Mouse (Mus musculus): ENCODE results near the gene Cpa3. TPM values are rescaled to one million over a fixed set of nuclear protein-coding genes. Genes with fewer than 3 reads are reported as not detected.

The Cpa3 gene
- polyA plus RNA-seq, 2 experiments, result 2.4 to 3.3 TPM

DNA sequence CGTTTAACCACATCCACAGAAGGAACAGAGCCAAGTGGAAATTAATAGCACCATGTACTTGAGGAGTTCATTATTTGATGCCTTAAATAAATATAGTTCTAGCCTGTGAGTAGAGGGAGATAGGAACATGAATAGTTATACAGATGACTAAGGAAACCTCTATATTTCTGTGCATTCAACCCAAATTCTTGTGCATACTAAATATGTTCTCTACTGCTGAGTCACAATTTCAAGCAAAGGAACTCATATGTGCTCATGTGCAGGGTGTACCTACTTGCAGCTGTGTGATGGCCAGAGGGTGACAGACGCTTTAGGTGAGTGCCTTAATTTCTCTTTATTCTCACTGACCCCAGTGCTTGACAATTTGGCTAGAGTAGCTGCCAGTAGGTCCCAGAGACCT lies 16.6 kb downstream of the Cpa3 start:
- Histone ChIP-seq H3K9me3 (ENCODE audit: control insufficient read depth, low read length) (no peaks in the 10 kb centered on the region), H3K27me3 (ENCODE audit: control insufficient read depth, insufficient read depth, low read length) (no peaks in the 10 kb centered on the region), H3K27ac (no peak overlapping the region), H3K4me3 (ENCODE audit: insufficient read depth in 1 of 2, low read depth in 2 of 2, low read length in 2 of 2) (no peak overlapping the region), H3K9ac (replicated peaks) (no peak overlapping the region), H3K36me3 (replicated peaks; ENCODE audit: control insufficient read depth, insufficient read depth, low read depth) (no peaks in the 10 kb centered on the region), H3K4me1 (replicated peaks; ENCODE audit: control insufficient read depth in 2 of 2, insufficient read depth in 2 of 2, low read length in 1 of 2) (no peaks in the 10 kb centered on the region), H3K4me2 (ENCODE audit: low read depth) (no peak overlapping the region)
- TF ChIP-seq EP300 (IDR thresholded peaks at IDR 0.05; ENCODE audit: low read depth), result no peak
- TF ChIP-seq CTCF (IDR thresholded peaks at IDR 0.05; ENCODE audit: low read depth), result no peak
- ATAC-seq (ENCODE audit: insufficient read depth), result no peak
- DNase-seq (ENCODE audit: low read depth in 3 of 3, low spot score in 3 of 3), result no peak
- 47% methylated on average over 2 of the region's 2 CpGs for WGBS (ENCODE audit: insufficient replicate concordance)

DNA sequence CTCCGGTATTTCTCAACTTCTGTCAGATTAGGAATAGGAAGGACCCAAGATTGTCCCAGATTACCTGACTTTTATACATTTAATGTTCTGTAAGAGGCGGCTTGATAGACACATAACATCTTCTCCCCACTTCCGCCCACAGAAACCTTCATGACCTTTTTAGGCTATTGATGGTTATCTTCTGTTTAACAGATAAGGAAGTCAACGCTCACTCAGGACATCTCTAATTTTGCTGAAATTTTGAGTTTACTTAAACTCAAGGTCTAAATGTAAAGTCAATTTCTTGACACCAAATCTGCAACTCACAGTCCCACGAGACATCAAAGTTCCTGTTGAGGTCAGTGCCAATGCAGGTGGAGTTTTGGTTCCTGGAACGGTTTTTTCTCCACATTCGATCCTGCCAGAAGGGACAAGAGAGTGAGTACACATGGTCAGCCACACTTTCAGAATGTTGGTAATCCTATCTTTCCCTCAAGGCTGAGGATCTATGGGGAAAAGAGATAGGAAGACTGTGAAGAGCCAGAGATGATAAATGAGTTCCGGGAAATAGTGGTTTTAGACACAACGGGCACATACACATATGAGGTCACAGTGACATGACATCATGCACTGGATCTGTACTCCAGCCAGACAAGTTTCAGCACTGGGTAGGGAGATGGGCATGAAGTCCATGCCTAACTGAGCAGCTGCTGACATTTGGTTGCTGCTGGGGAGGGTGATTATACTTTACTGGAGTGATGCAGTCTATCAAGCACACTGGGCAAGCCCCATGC lies 18.9 kb downstream of the Cpa3 start:
- Histone ChIP-seq H3K4me3 (ENCODE audit: insufficient read depth in 1 of 2, low read depth in 2 of 2, low read length in 2 of 2) (no peak overlapping the region), H3K4me2 (ENCODE audit: low read depth) (no peak overlapping the region), H3K9ac (replicated peaks) (no peak overlapping the region), H3K4me1 (replicated peaks; ENCODE audit: control insufficient read depth in 2 of 2, insufficient read depth in 2 of 2, low read length in 1 of 2) (no peaks in the 10 kb centered on the region), H3K9me3 (ENCODE audit: control insufficient read depth, low read length) (no peaks in the 10 kb centered on the region), H3K27ac (no peak overlapping the region), H3K36me3 (replicated peaks; ENCODE audit: control insufficient read depth, insufficient read depth, low read depth) (no peaks in the 10 kb centered on the region), H3K27me3 (ENCODE audit: control insufficient read depth, insufficient read depth, low read length) (no peaks in the 10 kb centered on the region)
- no peak for DNase-seq (ENCODE audit: low read depth in 3 of 3, low spot score in 3 of 3)
- TF ChIP-seq EP300 (IDR thresholded peaks at IDR 0.05; ENCODE audit: low read depth) (no peak), CTCF (IDR thresholded peaks at IDR 0.05; ENCODE audit: low read depth) (no peak)
- no peak for ATAC-seq (ENCODE audit: insufficient read depth)
- 44% methylated on average over 9 of the region's 9 CpGs for WGBS (ENCODE audit: insufficient replicate concordance)

- WGBS (ENCODE audit: insufficient replicate concordance), result 66% methylated on average over 3 of the region's 3 CpGs
- Histone ChIP-seq H3K27me3 (ENCODE audit: control insufficient read depth, insufficient read depth, low read length) (no peaks in the 10 kb centered on the region), H3K9ac (replicated peaks) (no peak overlapping the region), H3K27ac (no peak overlapping the region), H3K4me3 (ENCODE audit: insufficient read depth in 1 of 2, low read depth in 2 of 2, low read length in 2 of 2) (no peak overlapping the region), H3K4me1 (replicated peaks; ENCODE audit: control insufficient read depth in 2 of 2, insufficient read depth in 2 of 2, low read length in 1 of 2) (no peaks in the 10 kb centered on the region), H3K4me2 (ENCODE audit: low read depth) (no peak overlapping the region), H3K9me3 (ENCODE audit: control insufficient read depth, low read length) (no peaks in the 10 kb centered on the region), H3K36me3 (replicated peaks; ENCODE audit: control insufficient read depth, insufficient read depth, low read depth) (no peaks in the 10 kb centered on the region)
- TF ChIP-seq CTCF (IDR thresholded peaks at IDR 0.05; ENCODE audit: low read depth) (no peak), EP300 (IDR thresholded peaks at IDR 0.05; ENCODE audit: low read depth) (no peak)
- ATAC-seq (ENCODE audit: insufficient read depth) (no peak), DNase-seq (ENCODE audit: low read depth in 3 of 3, low spot score in 3 of 3) (no peak)
These were observed 19.8 kb downstream of the Cpa3 start for GRCm38 (mm10) chr3:20222136-20222535.

- no peak for TF ChIP-seq EP300 (IDR thresholded peaks at IDR 0.05; ENCODE audit: low read depth)
- TF ChIP-seq CTCF (IDR thresholded peaks at IDR 0.05; ENCODE audit: low read depth), result peak; percentile 90
- peak; percentile 25 to 39 (median 28) for DNase-seq (ENCODE audit: low read depth in 3 of 3, low spot score in 3 of 3)
- no peak overlapping the region for H3K27ac ChIP-seq
- 22% methylated on average over 6 of the region's 6 CpGs for WGBS (ENCODE audit: insufficient replicate concordance)
- H3K4me1 ChIP-seq (replicated peaks; ENCODE audit: control insufficient read depth in 2 of 2, insufficient read depth in 2 of 2, low read length in 1 of 2), result no peaks in the 10 kb centered on the region
- no peak overlapping the region for H3K9ac ChIP-seq (replicated peaks)
- H3K27me3 ChIP-seq (ENCODE audit: control insufficient read depth, insufficient read depth, low read length), result no peaks in the 10 kb centered on the region
- H3K4me3 ChIP-seq (ENCODE audit: insufficient read depth in 1 of 2, low read depth in 2 of 2, low read length in 2 of 2), result no peak overlapping the region
- no peaks in the 10 kb centered on the region for H3K36me3 ChIP-seq (replicated peaks; ENCODE audit: control insufficient read depth, insufficient read depth, low read depth)
- H3K9me3 ChIP-seq (ENCODE audit: control insufficient read depth, low read length), result no peaks in the 10 kb centered on the region
- no peak overlapping the region for H3K4me2 ChIP-seq (ENCODE audit: low read depth)
- ATAC-seq (ENCODE audit: insufficient read depth), result no peak
These were observed 43.1 kb downstream of the Cpa3 start for GRCm38 (mm10) chr3:20198869-20199268.

DNA sequence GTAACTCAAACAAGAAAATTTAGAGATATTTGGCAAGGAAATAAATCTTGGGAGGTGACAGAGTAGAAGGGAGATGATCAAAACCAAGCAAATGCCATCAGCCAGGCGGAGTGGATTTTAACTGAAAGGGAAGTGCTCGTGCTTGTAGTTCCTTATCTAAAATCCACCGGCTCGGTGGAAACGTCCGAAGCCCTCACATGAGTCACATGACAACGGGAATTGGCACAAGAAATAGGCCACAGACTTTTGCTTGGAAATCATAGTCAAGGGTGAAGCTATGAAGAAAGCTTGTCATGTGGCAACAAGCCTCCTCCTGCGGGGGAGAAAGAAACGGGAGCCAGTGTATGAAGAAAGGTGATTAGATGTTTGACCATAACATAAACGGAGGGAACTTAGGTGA lies 44.1 kb downstream of the Cpa3 start:
- Histone ChIP-seq H3K27me3 (ENCODE audit: control insufficient read depth, insufficient read depth, low read length) (no peaks in the 10 kb centered on the region), H3K4me1 (replicated peaks; ENCODE audit: control insufficient read depth in 2 of 2, insufficient read depth in 2 of 2, low read length in 1 of 2) (no peaks in the 10 kb centered on the region), H3K27ac (no peak overlapping the region), H3K9me3 (ENCODE audit: control insufficient read depth, low read length) (no peaks in the 10 kb centered on the region), H3K9ac (replicated peaks) (no peak overlapping the region), H3K4me2 (ENCODE audit: low read depth) (no peak overlapping the region), H3K4me3 (ENCODE audit: insufficient read depth in 1 of 2, low read depth in 2 of 2, low read length in 2 of 2) (no peak overlapping the region), H3K36me3 (replicated peaks; ENCODE audit: control insufficient read depth, insufficient read depth, low read depth) (no peaks in the 10 kb centered on the region)
- TF ChIP-seq CTCF (IDR thresholded peaks at IDR 0.05; ENCODE audit: low read depth), result no peak
- 19% methylated on average over 10 of the region's 10 CpGs for WGBS (ENCODE audit: insufficient replicate concordance)
- DNase-seq (ENCODE audit: low read depth in 3 of 3, low spot score in 3 of 3) (no peak), ATAC-seq (ENCODE audit: insufficient read depth) (no peak)
